Mouse (Mus musculus): Measurements from ENCODE around the gene Ranbp2.
"Not testable (repeated sequence)": the region's sequence is repeated elsewhere in the genome, so short reads cannot be mapped to it uniquely, and the experiment has no call there.

Ranbp2 gene

GRCm38 (mm10) chr10:58497320-58498284 lies 50.9 kb downstream of the Ranbp2 start, which contains the start of gene Ccdc138:
TSS of gene Ccdc138 (plus strand) at chr10:58497948.
- DNase-seq, result peak; percentile 85

DNA sequence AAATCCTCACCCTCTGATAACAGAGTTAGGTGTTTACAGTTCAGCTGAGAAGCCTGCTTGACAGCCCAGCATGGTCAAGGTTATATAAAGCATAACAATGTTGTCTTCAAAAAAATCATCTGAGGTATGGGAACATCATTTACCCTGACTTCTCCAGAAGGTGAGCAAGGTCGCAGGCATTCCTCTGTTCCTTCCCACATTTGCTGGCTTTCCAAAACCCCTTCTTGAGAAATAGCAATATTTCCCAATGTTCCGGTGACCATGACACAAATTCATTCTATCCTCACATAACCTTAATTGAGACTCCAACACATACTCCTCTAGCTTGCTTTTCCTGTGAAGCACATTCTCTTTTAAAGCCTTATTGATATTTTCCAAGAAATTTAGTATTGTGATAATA lies 51.8 kb downstream of the Ranbp2 start:
- no peak for DNase-seq

- no peak for DNase-seq
These were observed 82.6 kb downstream of the Ranbp2 start for GRCm38 (mm10) chr10:58529358-58529757.

GRCm38 (mm10) chr10:58530896-58531790 lies 84.4 kb downstream of the Ranbp2 start:
- no peak for DNase-seq

DNA sequence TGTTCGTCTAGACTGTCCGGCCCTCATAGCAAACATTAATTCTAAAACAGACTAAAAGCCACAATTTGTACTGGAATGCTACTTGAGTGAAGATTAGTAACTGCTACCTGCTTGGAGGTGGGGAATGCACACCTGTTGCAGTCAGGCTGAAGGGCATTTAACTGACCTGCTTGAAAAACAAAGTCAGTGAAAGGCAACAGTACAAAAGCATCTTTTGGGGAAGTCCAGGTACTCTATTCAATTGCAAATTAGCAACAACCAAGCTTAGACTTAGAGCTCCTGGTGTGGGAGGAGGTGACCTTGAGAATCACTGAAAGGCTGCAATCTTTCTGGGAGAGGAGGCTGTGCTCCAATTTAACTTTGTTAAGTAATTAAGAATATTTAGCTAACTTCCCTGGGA lies 85.5 kb downstream of the Ranbp2 start:
- DNase-seq, result no peak

- not testable (repeated sequence) for DNase-seq
These were observed 89.6 kb downstream of the Ranbp2 start for GRCm38 (mm10) chr10:58536276-58536675.

DNA sequence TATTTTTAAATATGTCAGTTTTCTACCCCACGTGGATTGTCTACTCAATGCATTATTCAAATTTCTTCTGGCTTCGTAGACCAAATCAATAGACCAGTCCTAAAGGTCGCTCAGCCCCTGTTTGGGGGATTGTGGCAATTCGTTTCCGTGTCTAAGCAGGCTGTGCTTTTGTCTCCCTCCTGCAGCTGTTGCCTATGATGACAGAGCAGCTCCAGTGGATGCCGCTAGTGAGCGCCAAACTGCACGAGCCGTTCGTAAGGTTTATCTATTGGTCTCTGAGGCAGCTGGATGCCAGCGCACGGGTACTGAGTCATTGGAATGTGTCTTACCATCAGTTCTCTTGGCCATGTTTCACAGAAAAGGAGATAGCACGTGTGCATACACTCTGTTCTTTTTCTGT lies 93.9 kb downstream of the Ranbp2 start:
- no peak for DNase-seq
